Mouse (Mus musculus) lung, embryonic 16.5 days (tissue): ENCODE data around the gene Amigo2. TPM values are rescaled to one million over a fixed set of nuclear protein-coding genes. Genes with fewer than 3 reads are reported as not detected.

Source experiments
- ATAC-seq: fragments of 200-750 bp; cut with Nextera tagmentation; 2 replicates; pipeline ENCODE4 v1.8.0; 2017; ENCODE audit warnings: low read depth, mild to moderate bottlenecking, moderate library complexity
- H3K27ac ChIP-seq: fragments of 300-500 bp; sonication (generic); 2 replicates; pipeline ENCODE4 v1.5.1; 2014; ENCODE audit warnings: mild to moderate bottlenecking, control low read depth, low read length
- H3K27me3 ChIP-seq: fragments of 300-500 bp; sonication (generic); 2 replicates; pipeline ENCODE4 v1.6.1; 2014; ENCODE audit warnings: low read depth, low read length, mixed read lengths; ENCODE audit not compliant: control insufficient read depth, insufficient read depth
- H3K36me3 ChIP-seq: fragments of 300-500 bp; sonication (generic); 2 replicates; pipeline ENCODE4 v1.6.1; 2014; ENCODE audit warnings: low read length; ENCODE audit not compliant: control insufficient read depth, insufficient read depth
- H3K4me1 ChIP-seq: fragments of 300-500 bp; sonication (generic); replicated peaks from 2 replicates; pipeline ENCODE4 v1.6.1; 2014; ENCODE audit warnings: low read length, mixed read lengths; ENCODE audit not compliant: control insufficient read depth, insufficient read depth
- H3K4me2 ChIP-seq: fragments of 300-500 bp; sonication (generic); 2 replicates; pipeline ENCODE4 v1.6.1; 2014; ENCODE audit warnings: low read depth, low read length, control low read depth
- H3K4me3 ChIP-seq: fragments of 300-500 bp; sonication (generic); 2 replicates; pipeline ENCODE4 v1.5.1; 2014; ENCODE audit warnings: mild to moderate bottlenecking, low read length, control low read depth
- H3K9ac ChIP-seq: fragments of 300-500 bp; sonication (generic); 2 replicates; pipeline ENCODE4 v1.6.1; 2014; ENCODE audit warnings: low read length, control low read depth
- H3K9me3 ChIP-seq: fragments of 300-500 bp; sonication (generic); 2 replicates; pipeline ENCODE4 v1.6.1; 2016; ENCODE audit warnings: low read length; ENCODE audit not compliant: control insufficient read depth
- WGBS: fragments of 180-500 bp; shearing (Covaris S2); extraction: QIAGEN DNeasy Blood & Tissue Kit; methylation state at CpG from one replicate; pipeline ENCODE4 v1.1.7; 2014; 5-methylcytosine and 5-hydroxymethylcytosine counted together
- polyA plus RNA-seq: library from polyadenylated mRNA; unstranded; fragments of >200 nt; fragmentation: Nextera tagmentation; extraction: Ambion mirVana; gene quantifications from 2 replicates; pipeline ENCODE4 v1.2.1, GENCODE M21; 2015

The Amigo2 gene
- polyA plus RNA-seq, 1 experiment from 2014 or later, result 4.6 TPM

GRCm38 (mm10) chr15:97272831-97273230 lies 25.7 kb upstream of the Amigo2 start:
- H3K36me3 ChIP-seq, result no peaks in the 10 kb centered on the region
- H3K4me3 ChIP-seq, result no peak overlapping the region
- H3K4me2 ChIP-seq, result no peak overlapping the region
- H3K27ac ChIP-seq, result no peak overlapping the region
- no peaks in the 10 kb centered on the region for H3K9me3 ChIP-seq
- WGBS, result 86% methylated on average over 3 of the region's 3 CpGs
- no peak for ATAC-seq
- no peaks in the 10 kb centered on the region for H3K27me3 ChIP-seq
- peaks cover 14% of the 10 kb centered on the region; the same call in 1 of the 2 replicates for H3K4me1 ChIP-seq
- no peak overlapping the region for H3K9ac ChIP-seq

- Histone ChIP-seq H3K4me3 (no peak overlapping the region), H3K27ac (no peak overlapping the region), H3K27me3 (no peaks in the 10 kb centered on the region), H3K4me2 (no peak overlapping the region), H3K4me1 (peaks cover 14% of the 10 kb centered on the region; the same call in 1 of the 2 replicates), H3K36me3 (no peaks in the 10 kb centered on the region), H3K9ac (no peak overlapping the region), H3K9me3 (no peaks in the 10 kb centered on the region)
- ATAC-seq, result peak; percentile 80
- 34% methylated on average over 7 of the region's 7 CpGs for WGBS
Measured at GRCm38 (mm10) chr15:97271985-97272697, 25.1 kb upstream of the Amigo2 start.

- no peaks in the 10 kb centered on the region for H3K27me3 ChIP-seq
- H3K9ac ChIP-seq, result no peak overlapping the region
- H3K27ac ChIP-seq, result peak overlapping the region; percentile 50; the same call in 1 of the 2 replicates
- H3K4me3 ChIP-seq, result no peak overlapping the region
- H3K4me2 ChIP-seq, result no peak overlapping the region
- peak; percentile 75 for ATAC-seq
- no peaks in the 10 kb centered on the region for H3K9me3 ChIP-seq
- H3K4me1 ChIP-seq, result peaks cover 13% of the 10 kb centered on the region
- 39% methylated on average over 8 of the region's 8 CpGs for WGBS
- no peaks in the 10 kb centered on the region for H3K36me3 ChIP-seq
Measured at GRCm38 (mm10) chr15:97267094-97267695, 20.1 kb upstream of the Amigo2 start.

- Histone ChIP-seq H3K9me3 (no peaks in the 10 kb centered on the region), H3K4me1 (peaks cover 5% of the 10 kb centered on the region), H3K4me3 (no peak overlapping the region), H3K27me3 (no peaks in the 10 kb centered on the region), H3K9ac (no peak overlapping the region), H3K4me2 (no peak overlapping the region), H3K36me3 (no peaks in the 10 kb centered on the region), H3K27ac (peak overlapping the region; percentile 50; the same call in 1 of the 2 replicates)
- ATAC-seq, result peak; percentile 42; the same call in 1 of the 2 replicates
- 54% methylated on average over 14 of the region's 14 CpGs for WGBS
Measured at GRCm38 (mm10) chr15:97266236-97266845, 19.3 kb upstream of the Amigo2 start.

- no peaks in the 10 kb centered on the region for H3K36me3 ChIP-seq
- no peak overlapping the region for H3K27ac ChIP-seq
- no peaks in the 10 kb centered on the region for H3K27me3 ChIP-seq
- no peak overlapping the region for H3K9ac ChIP-seq
- H3K4me3 ChIP-seq, result no peak overlapping the region
- WGBS, result 73% methylated on average over 9 of the region's 9 CpGs
- H3K4me2 ChIP-seq, result no peak overlapping the region
- no peak for ATAC-seq
- no peaks in the 10 kb centered on the region for H3K9me3 ChIP-seq
- H3K4me1 ChIP-seq, result peaks cover under 1% of the 10 kb centered on the region
Measured at GRCm38 (mm10) chr15:97262251-97262650, 15.2 kb upstream of the Amigo2 start.

GRCm38 (mm10) chr15:97259968-97260597 lies 13.0 kb upstream of the Amigo2 start:
- Histone ChIP-seq H3K9me3 (no peaks in the 10 kb centered on the region), H3K4me2 (no peak overlapping the region), H3K27ac (no peak overlapping the region), H3K4me3 (no peak overlapping the region), H3K27me3 (no peaks in the 10 kb centered on the region), H3K36me3 (no peaks in the 10 kb centered on the region), H3K9ac (no peak overlapping the region), H3K4me1 (peaks cover 7% of the 10 kb centered on the region)
- ATAC-seq, result no peak
- WGBS, result 76% methylated on average over 11 of the region's 11 CpGs

- Histone ChIP-seq H3K4me2 (no peak overlapping the region), H3K4me3 (no peak overlapping the region), H3K4me1 (peaks cover 7% of the 10 kb centered on the region), H3K9me3 (no peaks in the 10 kb centered on the region), H3K27ac (no peak overlapping the region), H3K9ac (no peak overlapping the region), H3K36me3 (no peaks in the 10 kb centered on the region), H3K27me3 (no peaks in the 10 kb centered on the region)
- WGBS, result 80% methylated on average over 8 of the region's 8 CpGs
- ATAC-seq, result no peak
Measured at GRCm38 (mm10) chr15:97259300-97259699, 12.2 kb upstream of the Amigo2 start.

- Histone ChIP-seq H3K9me3 (no peaks in the 10 kb centered on the region), H3K4me1 (peaks cover 7% of the 10 kb centered on the region), H3K4me3 (no peak overlapping the region), H3K9ac (no peak overlapping the region), H3K4me2 (no peak overlapping the region), H3K36me3 (no peaks in the 10 kb centered on the region), H3K27ac (no peak overlapping the region), H3K27me3 (no peaks in the 10 kb centered on the region)
- 77% methylated on average over 17 of the region's 17 CpGs for WGBS
- ATAC-seq, result no peak
Measured at GRCm38 (mm10) chr15:97258483-97259230, 11.6 kb upstream of the Amigo2 start.
